Mouse (Mus musculus) midbrain, postnatal 0 days (tissue): ENCODE measurements at regions not wholly inside any gene's neighbourhood (a gene's known extent, or its start where the extent isn't known, plus 50 kb on each side); places are given as distances from the start of the nearest gene placed in this dataset.

Experiments
- ATAC-seq: fragments of 200-750 bp; cut with Nextera tagmentation; 2 replicates; pipeline ENCODE4 v1.8.0; 2017; ENCODE audit warnings: moderate number of reproducible peaks, mild to moderate bottlenecking, moderate TSS enrichment, moderate library complexity; ENCODE audit not compliant: low FRiP score
- DNase-seq: peaks from one replicate; pipeline ENCODE4 v3.0.0-alpha.2; 2015; ENCODE audit warnings: low spot score
- H3K27ac ChIP-seq: fragments of 300-500 bp; sonication (generic); 2 replicates; pipeline ENCODE4 v1.5.1; 2014; ENCODE audit warnings: low read depth, mild to moderate bottlenecking, low read length, mixed read lengths
- H3K27me3 ChIP-seq: fragments of 300-500 bp; sonication (generic); 2 replicates; pipeline ENCODE4 v1.6.1; 2014; ENCODE audit warnings: low read length, control low read depth, mixed read lengths; ENCODE audit not compliant: insufficient read depth
- H3K36me3 ChIP-seq: fragments of 300-500 bp; sonication (generic); 2 replicates; pipeline ENCODE4 v1.6.1; 2014; ENCODE audit warnings: low read length, control low read depth, mixed read lengths; ENCODE audit not compliant: insufficient read depth
- H3K4me1 ChIP-seq: fragments of 300-500 bp; sonication (generic); 2 replicates; pipeline ENCODE4 v1.6.1; 2014; ENCODE audit warnings: mild to moderate bottlenecking, control low read depth, antibody characterized with exemption, low read length, mixed read lengths; ENCODE audit not compliant: insufficient read depth
- H3K4me2 ChIP-seq: fragments of 300-500 bp; sonication (generic); 2 replicates; pipeline ENCODE4 v1.6.1; 2014; ENCODE audit warnings: low read depth, mild to moderate bottlenecking, low read length, mixed read lengths; ENCODE audit not compliant: poor library complexity, severe bottlenecking
- H3K4me3 ChIP-seq: fragments of 300-500 bp; sonication (generic); 2 replicates; pipeline ENCODE4 v1.5.1; 2014; ENCODE audit warnings: low read depth, mild to moderate bottlenecking, low read length, moderate library complexity
- H3K9ac ChIP-seq: fragments of 300-500 bp; sonication (generic); replicated peaks from 2 replicates; pipeline ENCODE4 v1.6.1; 2014; ENCODE audit warnings: mild to moderate bottlenecking, low read length, moderate library complexity, mixed read lengths; ENCODE audit not compliant: poor library complexity, severe bottlenecking
- H3K9me3 ChIP-seq: fragments of 300-500 bp; sonication (generic); 2 replicates; pipeline ENCODE4 v1.6.1; 2016; ENCODE audit warnings: low read length, control low read depth
- CTCF ChIP-seq: IDR thresholded peaks from 2 replicates; pipeline ENCODE4 v1.5.1; 2016; ENCODE audit warnings: antibody characterized with exemption, mild to moderate bottlenecking
- WGBS: fragments of 180-500 bp; shearing (Covaris S2); extraction: QIAGEN DNeasy Blood & Tissue Kit; methylation state at CpG from one replicate; pipeline ENCODE4 v1.1.7; 2014; 5-methylcytosine and 5-hydroxymethylcytosine counted together

- DNase-seq (no peak), ATAC-seq (no peak)
- Histone ChIP-seq H3K9me3 (no peaks in the 10 kb centered on the region), H3K9ac (no peak overlapping the region), H3K4me1 (no peaks in the 10 kb centered on the region), H3K4me3 (no peak overlapping the region), H3K27me3 (no peaks in the 10 kb centered on the region), H3K4me2 (no peak overlapping the region), H3K27ac (no peak overlapping the region), H3K36me3 (no peaks in the 10 kb centered on the region)
- no peak for TF ChIP-seq CTCF
- 77% methylated on average over 2 of the region's 2 CpGs for WGBS
These were observed 1704.3 kb upstream of the Nudt12 start for GRCm38 (mm10) chr17:60717494-60717893.
